Mouse (Mus musculus) thymus, adult 2 months (tissue): ENCODE measurements around the gene Pafah2. TPM values are rescaled to one million over a fixed set of nuclear protein-coding genes. Genes with fewer than 3 reads are reported as not detected.
A peak's percentile ranks its signal among the peaks of the same experiment; 100 is the strongest.

Source experiments
- DNase-seq: peaks from one replicate; pipeline ENCODE4 v3.0.0; 2021
- H3K27ac ChIP-seq: fragments of 200-500 bp; 2 replicates; pipeline ENCODE4 v1.5.1; 2012; ENCODE audit warnings: low read length, control low read depth; ENCODE audit not compliant: control insufficient read depth, insufficient read depth
- H3K27me3 ChIP-seq: fragments of 200-500 bp; 2 replicates; pipeline ENCODE4 v1.6.1; 2012; ENCODE audit warnings: mild to moderate bottlenecking, low read length, moderate library complexity, mixed read lengths; ENCODE audit not compliant: control insufficient read depth, insufficient read depth
- H3K36me3 ChIP-seq: fragments of 200-500 bp; 2 replicates; pipeline ENCODE4 v1.6.1; 2012; ENCODE audit warnings: mild to moderate bottlenecking, low read length, moderate library complexity; ENCODE audit not compliant: control insufficient read depth, insufficient read depth
- H3K4me1 ChIP-seq: fragments of 200-500 bp; replicated peaks from 2 replicates; pipeline ENCODE4 v1.6.1; 2012; ENCODE audit warnings: low read length; ENCODE audit not compliant: control insufficient read depth, insufficient read depth
- H3K4me3 ChIP-seq: fragments of 200-500 bp; 2 replicates; pipeline ENCODE4 v1.5.1; 2012; ENCODE audit warnings: mild to moderate bottlenecking, low read length, control low read depth, moderate library complexity; ENCODE audit not compliant: control insufficient read depth, insufficient read depth
- CTCF ChIP-seq: fragments of 200-500 bp; IDR thresholded peaks from 2 replicates; pipeline ENCODE4 v1.5.1; 2012; ENCODE audit warnings: mild to moderate bottlenecking, control low read depth, low read length, moderate library complexity, borderline replicate concordance; ENCODE audit not compliant: control insufficient read depth, poor library complexity, insufficient read depth; ENCODE audit errors: extremely low read depth
- POLR2A ChIP-seq: fragments of 200-500 bp; IDR thresholded peaks from 2 replicates; pipeline ENCODE4 v1.6.1; 2012; ENCODE audit warnings: mild to moderate bottlenecking, low read length, control low read depth, moderate library complexity; ENCODE audit not compliant: control insufficient read depth, poor library complexity, insufficient read depth; ENCODE audit errors: extremely low read depth
- WGBS: fragments of 180-500 bp; shearing (Covaris S2); methylation state at CpG from one replicate; pipeline ENCODE4 v1.1.7; 2018; 5-methylcytosine and 5-hydroxymethylcytosine counted together
- polyA plus RNA-seq: library from polyadenylated mRNA; depleted of rRNA; stranded (reverse); fragments of >200 nt; gene quantifications from 2 replicates; pipeline ENCODE4 v1.2.3, GENCODE M21; 2012

Gene Pafah2
- polyA plus RNA-seq, 1 experiment = 12.2 TPM

DNA sequence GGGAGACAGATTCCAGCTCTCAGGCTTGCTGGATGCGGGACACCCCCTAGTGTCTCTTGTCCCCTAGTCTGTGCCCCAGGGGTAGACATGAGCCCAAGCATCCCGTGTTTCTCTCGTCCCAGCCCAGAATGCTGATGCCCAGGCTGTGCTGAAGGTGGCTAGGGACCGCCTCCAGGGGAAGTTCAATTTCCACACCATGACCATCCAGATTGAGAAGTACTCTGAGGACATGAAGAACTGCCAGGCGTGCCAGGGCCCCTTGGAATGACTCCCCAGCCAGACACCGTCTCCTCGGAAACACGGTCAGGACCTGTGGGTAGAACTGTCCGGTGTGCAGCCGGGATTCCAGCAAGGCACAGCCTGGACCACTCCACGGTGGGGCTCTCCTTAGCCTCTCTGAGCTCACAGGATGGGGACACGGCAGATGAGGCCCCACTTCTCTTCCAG, 43.8 kb upstream of the Pafah2 start:
- no peak overlapping the region for H3K4me3 ChIP-seq
- H3K27me3 ChIP-seq = no peaks in the 10 kb centered on the region
- no peaks in the 10 kb centered on the region for H3K36me3 ChIP-seq
- DNase-seq = no peak
- 96% methylated on average over 12 of the region's 12 CpGs for WGBS
- no peak overlapping the region for H3K27ac ChIP-seq
- no peak for TF ChIP-seq CTCF
- TF ChIP-seq POLR2A = no peak
- peaks cover 17% of the 10 kb centered on the region for H3K4me1 ChIP-seq

DNA sequence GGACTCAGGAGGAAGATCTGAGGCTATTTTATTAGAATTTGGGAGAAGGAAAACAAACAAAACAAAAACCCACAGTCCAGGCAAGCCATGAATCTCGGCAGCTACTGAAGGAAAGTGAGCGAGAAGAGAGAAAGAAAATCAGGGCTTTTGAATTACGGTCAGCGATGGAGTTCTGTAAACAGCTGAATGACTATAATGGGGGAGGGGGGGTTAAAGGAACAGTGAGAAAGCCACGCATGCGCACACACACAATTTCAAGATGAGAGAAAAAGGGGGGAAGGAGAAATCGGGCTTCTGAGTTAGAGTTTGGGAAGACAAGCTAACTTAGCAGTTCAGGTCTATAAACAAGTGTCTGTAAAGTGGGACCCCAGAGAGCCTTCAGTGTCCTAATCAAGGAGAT, 43.2 kb upstream of the Pafah2 start:
- TF ChIP-seq CTCF = no peak
- TF ChIP-seq POLR2A = no peak
- H3K27me3 ChIP-seq = no peaks in the 10 kb centered on the region
- H3K36me3 ChIP-seq = no peaks in the 10 kb centered on the region
- H3K27ac ChIP-seq = no peak overlapping the region
- DNase-seq = no peak
- H3K4me3 ChIP-seq = no peak overlapping the region
- WGBS = 92% methylated on average over 7 of the region's 7 CpGs
- H3K4me1 ChIP-seq = peaks cover 17% of the 10 kb centered on the region

DNA sequence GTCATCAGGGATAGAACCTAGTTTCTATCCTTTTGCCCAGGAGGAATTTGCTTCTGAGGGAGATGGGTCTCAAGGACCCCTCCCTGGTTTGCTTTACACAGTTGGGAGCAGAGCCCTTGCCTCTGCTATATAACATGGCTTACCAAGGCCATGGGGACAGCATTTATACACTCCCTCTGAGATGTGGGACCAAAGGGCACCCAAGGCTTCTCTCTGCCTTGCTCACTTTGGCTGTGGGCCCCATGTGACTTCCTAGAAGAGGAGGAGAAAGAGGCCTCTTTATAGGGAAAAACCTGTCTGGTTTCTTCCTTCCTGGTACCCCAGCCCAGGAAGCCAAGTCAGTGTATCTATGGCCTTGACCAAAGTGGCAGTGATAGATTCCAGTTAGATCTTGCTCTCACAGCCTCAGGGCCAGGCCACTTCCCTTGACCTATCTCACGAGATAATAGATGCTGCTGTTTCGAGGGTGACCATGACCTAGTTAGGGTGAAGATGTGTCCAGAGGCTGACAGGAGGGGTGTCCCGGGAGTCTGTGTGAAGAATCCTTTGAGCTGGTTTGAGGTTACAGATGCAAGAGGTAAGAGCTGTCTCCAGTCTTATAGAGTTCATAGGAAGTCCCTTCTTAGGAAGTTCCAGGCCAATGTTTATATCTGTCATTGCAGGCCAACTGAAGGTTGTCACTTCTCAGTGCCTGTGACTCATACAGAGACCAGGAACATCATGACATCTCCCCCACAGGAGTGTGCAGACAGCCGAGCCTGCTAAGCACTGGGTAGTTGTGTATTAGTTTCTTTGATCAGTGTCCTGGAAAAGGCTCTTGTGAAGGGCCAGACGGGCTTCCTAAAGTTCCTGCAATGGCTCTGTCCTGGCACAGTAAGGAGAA, 42.4 kb upstream of the Pafah2 start:
- WGBS = 79% methylated on average over 5 of the region's 5 CpGs
- DNase-seq = no peak
- Histone ChIP-seq H3K4me1 (peaks cover 17% of the 10 kb centered on the region), H3K27ac (no peak overlapping the region), H3K36me3 (no peaks in the 10 kb centered on the region), H3K4me3 (no peak overlapping the region), H3K27me3 (no peaks in the 10 kb centered on the region)
- TF ChIP-seq CTCF = no peak
- no peak for TF ChIP-seq POLR2A

DNA sequence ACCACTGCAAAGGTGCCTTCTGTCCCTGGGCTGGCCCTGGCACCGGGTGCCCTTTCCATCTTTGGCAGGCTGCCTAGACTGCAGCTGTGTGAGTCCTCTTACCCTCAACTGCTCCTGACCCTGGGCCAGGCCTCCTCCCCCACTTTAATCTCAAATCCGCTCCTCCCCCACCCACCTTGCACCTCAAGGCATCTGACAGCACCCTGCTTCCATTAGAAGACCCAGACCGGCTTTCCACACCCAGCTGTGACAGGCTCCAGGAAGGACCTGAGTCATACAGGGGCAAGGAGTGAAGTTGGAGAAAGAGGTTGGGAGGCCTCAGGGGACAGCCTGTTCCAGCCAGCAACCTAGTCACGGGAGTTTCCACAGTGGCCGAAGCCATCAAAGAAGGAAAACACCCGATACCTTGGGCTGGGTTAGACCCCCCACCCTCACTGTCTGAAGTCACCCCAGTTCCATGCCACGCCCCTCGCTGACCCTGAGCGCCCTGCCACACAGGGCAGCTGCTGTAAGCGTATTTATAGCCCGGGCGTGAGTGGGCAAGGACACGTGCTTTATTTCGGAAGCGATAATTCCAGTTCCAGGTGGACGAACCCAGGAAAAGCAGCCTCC, 40.2 kb upstream of the Pafah2 start:
- Histone ChIP-seq H3K36me3 (no peaks in the 10 kb centered on the region), H3K27ac (no peak overlapping the region), H3K4me3 (no peak overlapping the region), H3K27me3 (no peaks in the 10 kb centered on the region), H3K4me1 (peaks cover 17% of the 10 kb centered on the region)
- 71% methylated on average over 16 of the region's 16 CpGs for WGBS
- no peak for TF ChIP-seq CTCF
- no peak for TF ChIP-seq POLR2A
- no peak for DNase-seq

- 33% methylated on average over 22 of the region's 22 CpGs for WGBS
- H3K4me3 ChIP-seq = no peak overlapping the region
- peaks cover 26% of the 10 kb centered on the region for H3K4me1 ChIP-seq
- H3K27me3 ChIP-seq = no peaks in the 10 kb centered on the region
- H3K36me3 ChIP-seq = no peaks in the 10 kb centered on the region
- no peak overlapping the region for H3K27ac ChIP-seq
- TF ChIP-seq CTCF (peak; percentile 65; the same call in 1 of the 2 replicates), POLR2A (no peak)
- DNase-seq = peak; percentile 71
These were observed 39.3 kb upstream of the Pafah2 start for GRCm38 (mm10) chr4:134356591-134357460.

- no peaks in the 10 kb centered on the region for H3K36me3 ChIP-seq
- 57% methylated on average over 17 of the region's 17 CpGs for WGBS
- H3K27me3 ChIP-seq = no peaks in the 10 kb centered on the region
- H3K4me1 ChIP-seq = peaks cover 31% of the 10 kb centered on the region
- DNase-seq = no peak
- H3K4me3 ChIP-seq = no peak overlapping the region
- H3K27ac ChIP-seq = no peak overlapping the region
- TF ChIP-seq CTCF (no peak), POLR2A (no peak)
These were observed 38.7 kb upstream of the Pafah2 start for GRCm38 (mm10) chr4:134357461-134357771.
